Mouse (Mus musculus) hindbrain, embryonic 11.5 days (tissue): ENCODE data around the gene Gpat3. TPM values are rescaled to one million over a fixed set of nuclear protein-coding genes. Genes with fewer than 3 reads are reported as not detected.
A peak's percentile ranks its signal among the peaks of the same experiment; 100 is the strongest.

Source experiments
- ATAC-seq: fragments of 200-750 bp; cut with Nextera tagmentation; 2 replicates; pipeline ENCODE4 v1.8.0; 2017; ENCODE audit warnings: mild to moderate bottlenecking, moderate TSS enrichment, moderate library complexity; ENCODE audit not compliant: low FRiP score
- DNase-seq: peaks from one replicate; pipeline ENCODE4 v3.0.0-alpha.2; 2015; ENCODE audit warnings: low spot score
- H3K27ac ChIP-seq: fragments of 300-500 bp; sonication (generic); 2 replicates; pipeline ENCODE4 v1.5.1; 2014; ENCODE audit warnings: mild to moderate bottlenecking, low read depth, low read length
- H3K27me3 ChIP-seq: fragments of 300-500 bp; sonication (generic); 2 replicates; pipeline ENCODE4 v1.6.1; 2014; ENCODE audit warnings: mild to moderate bottlenecking, low read length, moderate library complexity, mixed read lengths; ENCODE audit not compliant: control insufficient read depth, insufficient read depth
- H3K36me3 ChIP-seq: fragments of 300-500 bp; sonication (generic); 2 replicates; pipeline ENCODE4 v1.6.1; 2014; ENCODE audit warnings: mild to moderate bottlenecking, low read length, moderate library complexity, mixed read lengths; ENCODE audit not compliant: control insufficient read depth, insufficient read depth
- H3K4me1 ChIP-seq: fragments of 300-500 bp; sonication (generic); replicated peaks from 2 replicates; pipeline ENCODE4 v1.6.1; 2014; ENCODE audit warnings: low read length, mixed read lengths; ENCODE audit not compliant: control insufficient read depth, insufficient read depth
- H3K4me2 ChIP-seq: fragments of 300-500 bp; sonication (generic); replicated peaks from 2 replicates; pipeline ENCODE4 v1.6.1; 2014; ENCODE audit warnings: mild to moderate bottlenecking, low read depth, low read length
- H3K4me3 ChIP-seq: fragments of 300-500 bp; sonication (generic); 2 replicates; pipeline ENCODE4 v1.5.1; 2014; ENCODE audit warnings: low read depth, low read length
- H3K9ac ChIP-seq: fragments of 300-500 bp; sonication (generic); 2 replicates; pipeline ENCODE4 v1.6.1; 2014; ENCODE audit warnings: low read depth, low read length
- H3K9me3 ChIP-seq: fragments of 300-500 bp; sonication (generic); 2 replicates; pipeline ENCODE4 v1.6.1; 2016; ENCODE audit warnings: low read length; ENCODE audit not compliant: control insufficient read depth
- WGBS: fragments of 180-500 bp; shearing (Covaris S2); extraction: QIAGEN DNeasy Blood & Tissue Kit; methylation state at CpG from one replicate; pipeline ENCODE4 v1.1.7; 2014; 5-methylcytosine and 5-hydroxymethylcytosine counted together
- polyA plus RNA-seq: library from polyadenylated mRNA; unstranded; fragments of >200 nt; fragmentation: Nextera tagmentation; extraction: Ambion mirVana; gene quantifications from 2 replicates; pipeline ENCODE4 v1.2.1, GENCODE M21; 2014

The Gpat3 gene
- polyA plus RNA-seq, 1 experiment from 2014 or later: 0.62 TPM

- no peaks in the 10 kb centered on the region for H3K9me3 ChIP-seq
- H3K36me3 ChIP-seq: no peaks in the 10 kb centered on the region
- no peak overlapping the region for H3K9ac ChIP-seq
- no peaks in the 10 kb centered on the region for H3K4me1 ChIP-seq
- H3K4me2 ChIP-seq: no peak overlapping the region
- 73% methylated on average over 11 of the region's 11 CpGs for WGBS
- DNase-seq (no peak), ATAC-seq (no peak)
- H3K27ac ChIP-seq: no peak overlapping the region
- no peaks in the 10 kb centered on the region for H3K27me3 ChIP-seq
- no peak overlapping the region for H3K4me3 ChIP-seq
Measured at GRCm38 (mm10) chr5:100899745-100900489, 54.4 kb downstream of the Gpat3 start.

DNA sequence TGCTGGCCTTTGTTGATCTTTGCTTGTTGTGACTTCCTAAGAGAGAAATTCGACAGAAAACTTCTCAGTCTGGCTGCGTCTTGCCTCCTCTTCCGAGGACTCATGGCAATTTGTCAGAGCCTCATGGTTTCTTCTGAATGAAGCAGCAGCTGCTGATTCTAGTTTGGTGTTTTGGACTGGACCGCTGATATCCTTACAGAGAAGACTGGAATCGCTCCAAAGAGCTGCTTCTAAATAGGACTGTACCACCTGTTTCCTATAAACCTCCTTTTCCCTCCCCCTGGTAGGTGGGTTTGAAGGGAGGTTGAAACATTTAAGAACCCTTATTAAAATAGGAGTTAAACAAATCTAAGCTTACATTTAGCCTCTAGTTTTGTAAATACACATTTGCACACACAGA is 55.5 kb downstream of the Gpat3 start:
- Histone ChIP-seq H3K4me3 (no peak overlapping the region), H3K4me1 (no peaks in the 10 kb centered on the region), H3K27me3 (no peaks in the 10 kb centered on the region), H3K9me3 (no peaks in the 10 kb centered on the region), H3K9ac (no peak overlapping the region), H3K27ac (no peak overlapping the region), H3K36me3 (no peaks in the 10 kb centered on the region), H3K4me2 (no peak overlapping the region)
- 87% methylated on average over 5 of the region's 5 CpGs for WGBS
- DNase-seq (no peak), ATAC-seq (no peak)

DNA sequence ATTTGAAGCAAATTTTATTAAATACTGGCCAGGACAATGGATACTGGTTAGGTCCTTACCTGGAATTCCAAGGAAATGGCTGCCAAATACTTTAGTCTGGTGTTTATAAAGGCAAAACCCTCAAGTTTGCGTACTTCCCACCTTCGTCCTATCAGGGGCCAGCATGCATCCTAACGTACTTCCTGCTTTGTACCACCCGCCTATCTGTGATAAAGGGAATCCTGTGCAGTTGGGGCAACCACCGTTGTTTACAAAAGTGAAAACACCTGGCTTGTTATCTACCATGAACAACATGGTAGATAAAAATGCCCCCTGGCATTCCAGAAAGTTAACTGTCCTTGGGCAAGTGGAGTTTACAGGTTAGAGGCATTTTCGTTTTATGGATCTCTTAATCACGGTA is 63.0 kb downstream of the Gpat3 start:
- no peaks in the 10 kb centered on the region for H3K9me3 ChIP-seq
- H3K4me3 ChIP-seq: no peak overlapping the region
- no peaks in the 10 kb centered on the region for H3K36me3 ChIP-seq
- H3K27ac ChIP-seq: no peak overlapping the region
- no peak overlapping the region for H3K4me2 ChIP-seq
- H3K4me1 ChIP-seq: no peaks in the 10 kb centered on the region
- DNase-seq: no peak
- no peak for ATAC-seq
- H3K9ac ChIP-seq: no peak overlapping the region
- WGBS: 89% methylated on average over 7 of the region's 7 CpGs
- H3K27me3 ChIP-seq: no peaks in the 10 kb centered on the region

DNA sequence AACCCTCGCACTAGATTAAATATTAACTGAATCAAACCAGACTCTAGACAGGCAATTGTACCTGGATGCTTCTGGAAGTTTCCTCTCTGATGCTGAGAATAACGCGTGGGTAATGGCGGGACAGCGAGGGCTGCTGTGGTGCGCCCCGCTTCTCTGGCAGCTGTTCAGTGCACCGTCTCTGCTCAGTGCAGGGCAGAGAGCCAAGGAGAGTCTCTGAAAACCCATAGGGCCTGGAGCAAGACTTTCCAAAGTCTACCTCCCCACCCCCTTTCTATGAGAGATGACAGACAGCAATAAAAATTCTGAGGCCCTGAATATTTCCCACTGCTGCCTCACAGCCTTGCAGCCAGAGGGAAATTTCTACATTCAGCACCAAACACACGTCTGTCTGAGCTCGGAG is 63.4 kb downstream of the Gpat3 start:
- no peak for DNase-seq
- H3K4me1 ChIP-seq: no peaks in the 10 kb centered on the region
- H3K36me3 ChIP-seq: no peaks in the 10 kb centered on the region
- no peak overlapping the region for H3K4me2 ChIP-seq
- 91% methylated on average over 10 of the region's 10 CpGs for WGBS
- H3K9ac ChIP-seq: no peak overlapping the region
- ATAC-seq: no peak
- no peak overlapping the region for H3K4me3 ChIP-seq
- no peaks in the 10 kb centered on the region for H3K27me3 ChIP-seq
- no peak overlapping the region for H3K27ac ChIP-seq
- no peaks in the 10 kb centered on the region for H3K9me3 ChIP-seq

GRCm38 (mm10) chr5:100909691-100910090 is 64.2 kb downstream of the Gpat3 start:
- Histone ChIP-seq H3K9me3 (no peaks in the 10 kb centered on the region), H3K4me2 (no peak overlapping the region), H3K9ac (no peak overlapping the region), H3K36me3 (no peaks in the 10 kb centered on the region), H3K4me3 (no peak overlapping the region), H3K27me3 (no peaks in the 10 kb centered on the region), H3K27ac (no peak overlapping the region), H3K4me1 (no peaks in the 10 kb centered on the region)
- WGBS: 89% methylated on average over 11 of the region's 11 CpGs
- DNase-seq: no peak
- ATAC-seq: no peak

GRCm38 (mm10) chr5:100911502-100912097 is 66.1 kb downstream of the Gpat3 start:
- Histone ChIP-seq H3K4me1 (no peaks in the 10 kb centered on the region), H3K27ac (no peak overlapping the region), H3K27me3 (no peaks in the 10 kb centered on the region), H3K4me2 (no peak overlapping the region), H3K9me3 (no peaks in the 10 kb centered on the region), H3K4me3 (no peak overlapping the region), H3K9ac (no peak overlapping the region), H3K36me3 (no peaks in the 10 kb centered on the region)
- DNase-seq (peak; percentile 26), ATAC-seq (no peak)
- 73% methylated on average over 19 of the region's 19 CpGs for WGBS

DNA sequence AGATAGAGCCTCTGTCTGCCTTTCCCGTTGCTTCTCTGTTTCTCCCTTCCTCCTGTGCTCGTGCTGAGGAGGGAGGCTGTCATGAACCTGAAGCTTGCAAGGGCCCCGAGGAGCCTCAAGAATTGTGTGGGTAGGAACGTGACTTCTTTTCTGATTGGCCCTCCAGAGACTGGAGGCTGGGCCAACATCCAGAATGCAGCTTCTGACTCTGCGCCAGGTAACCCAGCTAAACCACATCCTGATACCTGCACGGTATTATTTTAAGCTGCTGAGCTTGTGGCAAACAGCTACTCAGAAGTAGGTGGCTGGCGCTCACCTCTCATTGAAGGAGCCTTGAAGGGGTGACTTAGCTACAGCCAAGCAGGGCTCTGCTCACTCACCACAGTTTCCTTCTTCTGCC is 66.9 kb downstream of the Gpat3 start:
- no peak overlapping the region for H3K4me2 ChIP-seq
- no peaks in the 10 kb centered on the region for H3K4me1 ChIP-seq
- no peak overlapping the region for H3K27ac ChIP-seq
- no peak overlapping the region for H3K4me3 ChIP-seq
- H3K36me3 ChIP-seq: no peaks in the 10 kb centered on the region
- DNase-seq: no peak
- ATAC-seq: no peak
- WGBS: 86% methylated on average over 7 of the region's 7 CpGs
- H3K9ac ChIP-seq: no peak overlapping the region
- no peaks in the 10 kb centered on the region for H3K9me3 ChIP-seq
- H3K27me3 ChIP-seq: no peaks in the 10 kb centered on the region

DNA sequence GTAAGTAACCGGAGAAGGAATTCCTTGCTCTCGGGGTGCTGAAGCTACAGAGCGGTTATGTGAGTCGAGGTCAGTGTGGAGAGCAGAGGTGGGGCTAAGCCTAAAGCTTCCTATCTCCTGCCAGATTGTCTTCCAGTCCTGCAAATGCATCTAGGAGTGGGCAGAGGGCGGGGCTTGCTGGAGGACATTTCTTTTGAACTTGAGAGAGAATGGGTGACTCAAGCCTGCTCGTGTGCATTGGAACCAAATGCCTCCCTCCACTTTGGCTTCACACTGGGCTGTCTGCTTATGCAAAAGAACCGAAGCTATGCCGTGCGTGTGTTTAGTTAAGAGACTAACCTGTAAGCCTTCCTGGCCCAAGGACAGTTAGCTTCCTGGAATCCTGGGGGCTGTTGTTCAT is 67.8 kb downstream of the Gpat3 start:
- ATAC-seq: no peak

DNA sequence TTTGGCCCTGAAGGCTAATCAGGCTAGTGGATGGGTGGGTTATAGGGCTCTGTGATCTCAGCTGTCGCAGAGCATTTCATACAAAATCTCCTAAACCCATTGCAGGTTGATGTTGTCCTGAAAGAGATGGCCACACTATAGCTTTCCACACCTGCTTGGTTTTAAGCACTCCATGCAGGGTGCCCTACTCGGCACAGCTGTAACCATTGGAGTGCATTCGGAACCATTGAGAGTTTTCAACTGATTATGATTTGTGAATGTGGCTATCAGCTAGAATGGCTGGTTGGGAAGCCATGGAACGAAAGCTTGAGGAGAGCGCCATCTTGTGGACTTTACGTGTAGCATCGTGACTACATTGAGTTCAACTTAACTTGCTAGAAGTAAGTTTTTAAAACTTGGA is 69.5 kb downstream of the Gpat3 start:
- Histone ChIP-seq H3K4me2 (no peak overlapping the region), H3K36me3 (no peaks in the 10 kb centered on the region), H3K4me3 (no peak overlapping the region), H3K27ac (no peak overlapping the region), H3K27me3 (0 out of 2 replicates have a peak, but pooled peaks cover 2% of the 10 kb centered on the region), H3K9me3 (no peaks in the 10 kb centered on the region), H3K4me1 (no peaks in the 10 kb centered on the region), H3K9ac (no peak overlapping the region)
- peak; percentile 79 for DNase-seq
- WGBS: 20% methylated on average over 7 of the region's 7 CpGs
- ATAC-seq: no peak

More for the DNA sequence above, 67.8 kb downstream of the Gpat3 start:
- WGBS: 70% methylated on average over 9 of the region's 9 CpGs
- Histone ChIP-seq H3K4me2 (no peak overlapping the region), H3K27me3 (0 out of 2 replicates have a peak, but pooled peaks cover 2% of the 10 kb centered on the region), H3K4me1 (no peaks in the 10 kb centered on the region), H3K36me3 (no peaks in the 10 kb centered on the region), H3K9ac (no peak overlapping the region), H3K27ac (no peak overlapping the region), H3K9me3 (no peaks in the 10 kb centered on the region), H3K4me3 (no peak overlapping the region)
- DNase-seq: no peak
